ENCODE assay signal across 8 mouse cellular contexts in genomic region chr6:127989624-127990212, GRCm38 (mm10).
DNase-seq lines count a peak whose midpoint lies in the region; ATAC-seq lines count a peak whose summit lies in the region.

No protein-coding gene starts in this region.

- intact Hi-C loops in heart, postnatal 36 days (cut with DNase I) = loop anchor here (5.0 kb wide), 1 partner anchor 43 kb away; no protein-coding TSS in a partner anchor

- no peak overlapping the region for H3K4me2 ChIP-seq in midbrain, embryonic 14.5 days (ENCODE audit: low read length)
- H3K4me2 ChIP-seq in midbrain, embryonic 13.5 days (replicated peaks) = no peak overlapping the region
- H3K4me2 ChIP-seq in liver, embryonic 11.5 days = no peak overlapping the region

- no peaks in the 10 kb centered on the region for H3K4me1 ChIP-seq in midbrain, embryonic 14.5 days (ENCODE audit: control insufficient read depth, insufficient read depth, low read length)
- peaks cover 11% of the 10 kb centered on the region; the same call in 1 of the 2 replicates for H3K4me1 ChIP-seq in midbrain, embryonic 13.5 days (replicated peaks)
- peaks cover 6% of the 10 kb centered on the region; the same call in 1 of the 2 replicates for H3K4me1 ChIP-seq in liver, embryonic 11.5 days (replicated peaks; ENCODE audit: control insufficient read depth, insufficient read depth, low read length)

- no peak overlapping the region for H3K9ac ChIP-seq in midbrain, embryonic 14.5 days (replicated peaks; ENCODE audit: low read length)
- H3K9ac ChIP-seq in midbrain, embryonic 13.5 days (replicated peaks) = no peak overlapping the region
- no peak overlapping the region for H3K9ac ChIP-seq in liver, embryonic 11.5 days (ENCODE audit: low read depth, low read length)

- DNase-seq in midbrain, embryonic 14.5 days = peak; percentile 60
- DNase-seq in frontal cortex, postnatal 14 days (ENCODE audit: low spot score in 2 of 2) = peak; percentile 67
- DNase-seq in heart, postnatal 36 days = peak; percentile 88 to 90
- peak; percentile 62 for DNase-seq in layer of hippocampus, adult 9-11 months
- DNase-seq in lung, postnatal 36 days = peak; percentile 84
- peak; percentile 89 for DNase-seq in testis, postnatal 10 days (ENCODE audit: low spot score)
- DNase-seq in liver, embryonic 11.5 days (ENCODE audit: low spot score) = no peak

- H3K27me3 ChIP-seq in midbrain, embryonic 14.5 days (ENCODE audit: control insufficient read depth, insufficient read depth, low read length) = no peaks in the 10 kb centered on the region
- H3K27me3 ChIP-seq in midbrain, embryonic 13.5 days = no peaks in the 10 kb centered on the region
- H3K27me3 ChIP-seq in liver, embryonic 11.5 days (replicated peaks; ENCODE audit: control insufficient read depth, insufficient read depth, low read length) = no peaks in the 10 kb centered on the region

- H3K9me3 ChIP-seq in midbrain, embryonic 14.5 days (ENCODE audit: control insufficient read depth, low read length) = no peaks in the 10 kb centered on the region
- H3K9me3 ChIP-seq in midbrain, embryonic 13.5 days = no peaks in the 10 kb centered on the region
- no peaks in the 10 kb centered on the region for H3K9me3 ChIP-seq in liver, embryonic 11.5 days (ENCODE audit: control insufficient read depth, low read length)

- no peak overlapping the region for H3K4me3 ChIP-seq in midbrain, embryonic 14.5 days (replicated peaks; ENCODE audit: low read depth, low read length)
- H3K4me3 ChIP-seq in midbrain, embryonic 13.5 days (replicated peaks) = no peak overlapping the region
- no peak overlapping the region for H3K4me3 ChIP-seq in liver, embryonic 11.5 days (ENCODE audit: low read depth, low read length)

- no peak for ATAC-seq in midbrain, embryonic 14.5 days (ENCODE audit: low FRiP score, low TSS enrichment)
- no peak for ATAC-seq in midbrain, embryonic 13.5 days
- ATAC-seq in liver, embryonic 11.5 days (replicated peaks; ENCODE audit: low FRiP score) = no peak

- WGBS in midbrain, embryonic 14.5 days = 73% methylated on average over 11 of the region's 11 CpGs
- WGBS in midbrain, embryonic 13.5 days = 77% methylated on average over 11 of the region's 11 CpGs
- 73% methylated on average over 11 of the region's 11 CpGs for WGBS in liver, embryonic 11.5 days

- no peaks in the 10 kb centered on the region for H3K36me3 ChIP-seq in midbrain, embryonic 14.5 days (ENCODE audit: control insufficient read depth, insufficient read depth, low read length)
- no peaks in the 10 kb centered on the region for H3K36me3 ChIP-seq in midbrain, embryonic 13.5 days
- H3K36me3 ChIP-seq in liver, embryonic 11.5 days (ENCODE audit: control insufficient read depth, insufficient read depth, low read length) = no peaks in the 10 kb centered on the region

- H3K27ac ChIP-seq in midbrain, embryonic 14.5 days (replicated peaks; ENCODE audit: low read depth, low read length) = no peak overlapping the region
- no peak overlapping the region for H3K27ac ChIP-seq in midbrain, embryonic 13.5 days
- H3K27ac ChIP-seq in liver, embryonic 11.5 days (ENCODE audit: low read depth, low read length) = no peak overlapping the region
